Mouse (Mus musculus) liver, postnatal 0 days (tissue): Measurements from ENCODE around the gene Sipa1l3. TPM values are rescaled to one million over a fixed set of nuclear protein-coding genes. Genes with fewer than 3 reads are reported as not detected.

Experiments used
- ATAC-seq: fragments of 200-750 bp; cut with Nextera tagmentation; 2 replicates; pipeline ENCODE4 v1.8.0; 2017; ENCODE audit warnings: mild to moderate bottlenecking, moderate library complexity
- DNase-seq: peaks from one replicate; pipeline ENCODE4 v3.0.0-alpha.2; 2016
- H3K27ac ChIP-seq: fragments of 300-500 bp; sonication (generic); 2 replicates; pipeline ENCODE4 v1.5.1; 2014; ENCODE audit warnings: antibody characterized with exemption, moderate library complexity, mild to moderate bottlenecking, low read depth
- H3K27me3 ChIP-seq: fragments of 300-500 bp; sonication (generic); 2 replicates; pipeline ENCODE4 v1.6.1; 2014; ENCODE audit warnings: low read length, control low read depth, mixed read lengths; ENCODE audit not compliant: insufficient read depth
- H3K36me3 ChIP-seq: fragments of 300-500 bp; sonication (generic); replicated peaks from 2 replicates; pipeline ENCODE4 v1.6.1; 2014; ENCODE audit warnings: mild to moderate bottlenecking, control low read depth, low read length, moderate library complexity, mixed read lengths; ENCODE audit not compliant: insufficient read depth
- H3K4me1 ChIP-seq: fragments of 300-500 bp; sonication (generic); 2 replicates; pipeline ENCODE4 v1.6.1; 2014; ENCODE audit warnings: antibody characterized with exemption, mild to moderate bottlenecking, control low read depth; ENCODE audit not compliant: insufficient read depth
- H3K4me2 ChIP-seq: fragments of 300-500 bp; sonication (generic); 2 replicates; pipeline ENCODE4 v1.6.1; 2014; ENCODE audit warnings: low read depth, mild to moderate bottlenecking, low read length, moderate library complexity, mixed read lengths
- H3K4me3 ChIP-seq: fragments of 300-500 bp; sonication (generic); 2 replicates; pipeline ENCODE4 v1.5.1; 2014; ENCODE audit warnings: low read depth, low read length
- H3K9ac ChIP-seq: fragments of 300-500 bp; sonication (generic); replicated peaks from 2 replicates; pipeline ENCODE4 v1.6.1; 2014; ENCODE audit warnings: mild to moderate bottlenecking, moderate library complexity
- H3K9me3 ChIP-seq: fragments of 300-500 bp; sonication (generic); 2 replicates; pipeline ENCODE4 v1.6.1; 2016; ENCODE audit warnings: mild to moderate bottlenecking, control low read depth, low read length, mixed read lengths
- CTCF ChIP-seq: sonication (generic); IDR thresholded peaks from 2 replicates; pipeline ENCODE4 v1.5.1; 2016; ENCODE audit warnings: antibody characterized with exemption, low read depth
- EP300 ChIP-seq: IDR thresholded peaks from 2 replicates; pipeline ENCODE4 v1.6.1; 2016; ENCODE audit warnings: antibody characterized with exemption, low read depth, mild to moderate bottlenecking
- WGBS: fragments of 180-500 bp; shearing (Covaris S2); extraction: QIAGEN DNeasy Blood & Tissue Kit; methylation state at CpG from one replicate; pipeline ENCODE4 v1.1.7; 2014; ENCODE audit not compliant: insufficient replicate concordance; 5-methylcytosine and 5-hydroxymethylcytosine counted together
- polyA plus RNA-seq: library from polyadenylated mRNA; unstranded; fragments of >200 nt; fragmentation: Nextera tagmentation; extraction: Ambion mirVana; gene quantifications from 2 replicates; pipeline ENCODE4 v1.2.1, GENCODE M21; 2015

Gene Sipa1l3
- polyA plus RNA-seq, 1 experiment from 2014 or later: 1.7 TPM

GRCm38 (mm10) chr7:29503616-29504015, 14.8 kb downstream of the Sipa1l3 start:
- DNase-seq: no peak
- no peak for ATAC-seq
- Histone ChIP-seq H3K27ac (no peak overlapping the region), H3K9me3 (no peaks in the 10 kb centered on the region), H3K4me1 (peaks cover 38% of the 10 kb centered on the region), H3K36me3 (no peaks in the 10 kb centered on the region), H3K27me3 (no peaks in the 10 kb centered on the region), H3K9ac (no peak overlapping the region; the same call in 1 of the 2 replicates), H3K4me3 (no peak overlapping the region), H3K4me2 (no peak overlapping the region)
- 69% methylated on average over 6 of the region's 6 CpGs for WGBS
- TF ChIP-seq EP300 (no peak), CTCF (no peak)

GRCm38 (mm10) chr7:29501214-29501613, 17.2 kb downstream of the Sipa1l3 start:
- TF ChIP-seq CTCF (no peak), EP300 (no peak)
- Histone ChIP-seq H3K9me3 (no peaks in the 10 kb centered on the region), H3K4me2 (no peak overlapping the region), H3K36me3 (no peaks in the 10 kb centered on the region), H3K4me3 (no peak overlapping the region), H3K27me3 (no peaks in the 10 kb centered on the region), H3K4me1 (peaks cover 33% of the 10 kb centered on the region), H3K9ac (no peak overlapping the region), H3K27ac (no peak overlapping the region)
- ATAC-seq (no peak), DNase-seq (no peak)
- WGBS: 86% methylated on average over 9 of the region's 9 CpGs

- ATAC-seq (peak; percentile 35; the same call in 1 of the 2 replicates), DNase-seq (no peak)
- H3K9ac ChIP-seq: no peak overlapping the region
- no peak for TF ChIP-seq EP300
- TF ChIP-seq CTCF: no peak
- H3K9me3 ChIP-seq: no peaks in the 10 kb centered on the region
- H3K4me2 ChIP-seq: no peak overlapping the region
- H3K4me3 ChIP-seq: no peak overlapping the region
- 0 out of 2 replicates have a peak, but pooled peaks cover 3% of the 10 kb centered on the region for H3K36me3 ChIP-seq
- no peaks in the 10 kb centered on the region for H3K27me3 ChIP-seq
- WGBS: 53% methylated on average over 6 of the region's 6 CpGs
- H3K27ac ChIP-seq: no peak overlapping the region
- H3K4me1 ChIP-seq: peaks cover 13% of the 10 kb centered on the region
These were observed 19.4 kb downstream of the Sipa1l3 start for GRCm38 (mm10) chr7:29499071-29499470.

GRCm38 (mm10) chr7:29496953-29497590, 21.4 kb downstream of the Sipa1l3 start:
- WGBS: 68% methylated on average over 10 of the region's 10 CpGs
- Histone ChIP-seq H3K27me3 (no peaks in the 10 kb centered on the region), H3K9ac (no peak overlapping the region), H3K36me3 (0 out of 2 replicates have a peak, but pooled peaks cover 3% of the 10 kb centered on the region), H3K4me2 (no peak overlapping the region), H3K4me1 (peaks cover 9% of the 10 kb centered on the region; the same call in 1 of the 2 replicates), H3K9me3 (no peaks in the 10 kb centered on the region), H3K27ac (no peak overlapping the region), H3K4me3 (no peak overlapping the region)
- DNase-seq (peak; percentile 32), ATAC-seq (peak; percentile 86)
- TF ChIP-seq EP300 (no peak), CTCF (no peak)

- Histone ChIP-seq H3K9me3 (no peaks in the 10 kb centered on the region), H3K27me3 (no peaks in the 10 kb centered on the region), H3K9ac (no peak overlapping the region), H3K36me3 (0 out of 2 replicates have a peak, but pooled peaks cover 3% of the 10 kb centered on the region), H3K4me2 (no peak overlapping the region), H3K4me3 (no peak overlapping the region), H3K4me1 (peaks cover 12% of the 10 kb centered on the region), H3K27ac (no peak overlapping the region)
- 69% methylated on average over 4 of the region's 4 CpGs for WGBS
- TF ChIP-seq CTCF: no peak
- no peak for TF ChIP-seq EP300
- DNase-seq (no peak), ATAC-seq (no peak)
These were observed 22.1 kb downstream of the Sipa1l3 start for GRCm38 (mm10) chr7:29496332-29496731.

- Histone ChIP-seq H3K4me1 (peaks cover 13% of the 10 kb centered on the region), H3K9me3 (no peaks in the 10 kb centered on the region), H3K9ac (no peak overlapping the region), H3K4me3 (no peak overlapping the region), H3K4me2 (no peak overlapping the region), H3K27ac (no peak overlapping the region), H3K27me3 (no peaks in the 10 kb centered on the region), H3K36me3 (0 out of 2 replicates have a peak, but pooled peaks cover 3% of the 10 kb centered on the region)
- WGBS: 82% methylated on average over 4 of the region's 4 CpGs
- ATAC-seq (no peak), DNase-seq (no peak)
- TF ChIP-seq EP300: no peak
- TF ChIP-seq CTCF: no peak
These were observed 22.6 kb downstream of the Sipa1l3 start for GRCm38 (mm10) chr7:29495880-29496279.
